Mouse (Mus musculus) C2C12 (cell line): ENCODE measurements around the gene Ctrc.

Experiments used
- CTCF ChIP-seq: IDR thresholded peaks from one replicate; pipeline ENCODE4 v1.5.1; 2011; ENCODE audit not compliant: control insufficient read depth, insufficient read depth, insufficient read length
- MYOD1 ChIP-seq: IDR thresholded peaks from one replicate; pipeline ENCODE4 v1.6.1; 2011; ENCODE audit warnings: low read depth; ENCODE audit not compliant: control insufficient read depth, insufficient read length
- USF1 ChIP-seq: IDR thresholded peaks from one replicate; pipeline ENCODE4 v1.6.1; 2011; ENCODE audit warnings: low read depth, mild to moderate bottlenecking, control low read depth, moderate library complexity

DNA sequence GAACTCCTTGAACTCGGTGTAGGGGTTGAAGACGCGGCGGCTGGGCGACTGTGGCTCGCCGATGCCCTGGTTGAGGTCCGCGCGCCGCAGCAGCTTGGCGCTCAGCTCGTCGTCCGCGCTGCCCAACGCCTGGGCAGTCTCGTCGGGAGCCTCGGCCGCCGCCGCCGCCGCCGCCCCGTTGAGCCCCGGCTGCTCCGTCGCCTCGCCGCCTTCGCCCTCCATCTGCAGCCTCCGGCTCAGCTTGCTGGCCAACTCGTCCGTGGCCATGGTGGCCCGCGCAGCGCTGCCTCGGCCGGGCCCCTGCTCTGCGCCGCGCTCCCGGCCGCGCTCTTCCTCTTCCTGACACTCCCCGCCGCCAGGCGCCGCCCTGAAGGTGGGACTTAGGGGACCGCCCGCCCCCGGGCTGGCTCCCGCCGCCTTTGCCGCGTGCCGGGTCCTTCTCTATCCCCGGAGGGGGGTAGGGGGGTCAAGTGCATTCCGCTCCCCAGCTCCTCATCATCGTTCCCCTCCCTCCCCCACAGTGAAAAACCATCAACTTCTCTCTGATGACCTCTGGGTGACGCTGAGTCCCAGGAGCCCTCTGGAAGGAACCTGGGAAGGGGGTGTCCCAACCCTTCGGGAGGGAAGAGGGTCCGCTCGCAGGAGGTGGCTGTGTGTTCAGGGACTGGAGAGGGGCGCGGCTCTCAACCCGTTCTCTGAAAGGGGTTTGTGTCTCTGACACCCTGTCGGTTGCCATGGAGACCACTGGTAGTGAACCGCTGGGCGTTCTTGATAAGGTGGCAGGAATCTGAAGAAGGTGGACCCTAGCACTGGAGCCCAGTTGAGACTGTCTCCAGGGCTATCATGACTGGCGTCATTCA, 28.7 kb upstream of the Ctrc start, which contains the start of gene Efhd2:
- TF ChIP-seq CTCF: no peak
- TF ChIP-seq USF1: no peak
- TF ChIP-seq MYOD1: no peak
